Mouse (Mus musculus) CH12.LX (cell line): Measurements from ENCODE around the gene Kcne3. TPM values are rescaled to one million over a fixed set of nuclear protein-coding genes. Genes with fewer than 3 reads are reported as not detected.

Source experiments
- DNase-seq: peaks from one replicate; pipeline ENCODE4 v3.0.0-alpha.2; 2013; ENCODE audit errors: extremely low read depth
- H3K27ac ChIP-seq: 2 replicates; pipeline ENCODE4 v1.5.1; 2012; ENCODE audit warnings: low read depth, mild to moderate bottlenecking, control low read depth, moderate library complexity; ENCODE audit not compliant: insufficient read depth
- H3K27me3 ChIP-seq: replicated peaks from 2 replicates; pipeline ENCODE3; 2012; ENCODE audit warnings: inconsistent platforms
- H3K36me3 ChIP-seq, 2 experiments: replicated peaks in 1 of 2; 2 replicates each; pipeline versions ENCODE3 to v1.6.1; 2012; ENCODE audit warnings: inconsistent platforms in 1 of 2, low read length in 1 of 2, mild to moderate bottlenecking in 1 of 2, mixed read lengths in 1 of 2, moderate library complexity in 1 of 2; ENCODE audit not compliant: control insufficient read depth in 1 of 2, insufficient read depth in 1 of 2
- H3K4me1 ChIP-seq, 2 experiments: 2 replicates each; pipeline ENCODE4 v1.6.1; 2012; ENCODE audit warnings: inconsistent platforms in 1 of 2, moderate library complexity in 1 of 2; ENCODE audit not compliant: insufficient read depth in 2 of 2, control insufficient read depth in 1 of 2
- H3K4me2 ChIP-seq: 2 replicates; pipeline ENCODE4 v1.6.1; 2012; ENCODE audit warnings: low read depth, mild to moderate bottlenecking, control low read depth; ENCODE audit not compliant: poor library complexity, insufficient read depth, severe bottlenecking
- H3K4me3 ChIP-seq, 3 experiments: fragments of 150-350 bp in 1 of 3; sonication (generic) in 1 of 3; replicated peaks in 1 of 3; 2 replicates each; pipeline versions ENCODE3 to v1.5.1; 2011 to 2012; ENCODE audit warnings: low read depth in 2 of 3, low read length in 2 of 3, mild to moderate bottlenecking in 2 of 3, moderate library complexity in 2 of 3, control low read depth in 1 of 3, improper control_type of control experiment in 1 of 3, inconsistent platforms in 1 of 3, mixed read lengths in 1 of 3; ENCODE audit not compliant: poor library complexity in 1 of 3
- H3K79me2 ChIP-seq: replicated peaks from 2 replicates; pipeline ENCODE4 v1.6.1; 2012; ENCODE audit warnings: mild to moderate bottlenecking, moderate library complexity; ENCODE audit not compliant: control insufficient read depth, poor library complexity, insufficient read depth, severe bottlenecking; ENCODE audit errors: extremely low read depth
- H3K9ac ChIP-seq: 2 replicates; pipeline ENCODE4 v1.6.1; 2012; ENCODE audit warnings: low read depth, mild to moderate bottlenecking, control low read depth, moderate library complexity; ENCODE audit not compliant: insufficient read depth
- H3K9me3 ChIP-seq: replicated peaks from 2 replicates; pipeline ENCODE3; 2012; ENCODE audit warnings: low read length, inconsistent platforms, mixed read lengths
- CHD1 ChIP-seq: IDR thresholded peaks from 2 replicates; pipeline ENCODE4 v1.6.1; 2012; ENCODE audit warnings: low read depth, low read length, improper control_type of control experiment, inconsistent platforms
- CHD2 ChIP-seq: IDR thresholded peaks from 2 replicates; pipeline ENCODE4 v1.6.1; 2011; ENCODE audit warnings: low read length, improper control_type of control experiment
- CTCF ChIP-seq, 2 experiments: IDR thresholded peaks in 1 of 2; conservative IDR thresholded peaks in 1 of 2; 2 replicates each; pipeline ENCODE4 v1.5.1; 2011 to 2012; ENCODE audit warnings: low read depth in 2 of 2, low read length in 2 of 2, improper control_type of control experiment in 1 of 2, inconsistent platforms in 1 of 2, mild to moderate bottlenecking in 1 of 2, moderate library complexity in 1 of 2
- ETS1 ChIP-seq: conservative IDR thresholded peaks from 2 replicates; pipeline ENCODE4 v1.6.1; 2012; ENCODE audit warnings: low read depth, mild to moderate bottlenecking, inconsistent platforms, low read length, improper control_type of control experiment, moderate library complexity
- HCFC1 ChIP-seq: IDR thresholded peaks from 2 replicates; pipeline ENCODE4 v1.6.1; 2012; ENCODE audit warnings: low read depth, mild to moderate bottlenecking, inconsistent platforms, low read length, improper control_type of control experiment
- IRF4 ChIP-seq: IDR thresholded peaks from 2 replicates; pipeline ENCODE4 v1.6.1; 2014; ENCODE audit warnings: low read depth, mild to moderate bottlenecking, inconsistent platforms, low read length, improper control_type of control experiment
- JUN ChIP-seq: IDR thresholded peaks from 2 replicates; pipeline ENCODE4 v1.6.1; 2011; ENCODE audit warnings: low read depth, mild to moderate bottlenecking, low read length, improper control_type of control experiment, moderate library complexity; ENCODE audit not compliant: insufficient read depth
- KAT2A ChIP-seq: IDR thresholded peaks from 2 replicates; pipeline ENCODE4 v1.6.1; 2012; ENCODE audit warnings: low read length, improper control_type of control experiment, inconsistent platforms; ENCODE audit not compliant: insufficient replicate concordance
- MEF2A ChIP-seq: IDR thresholded peaks from 2 replicates; pipeline ENCODE4 v1.6.1; 2014; ENCODE audit warnings: low read depth, mild to moderate bottlenecking, inconsistent platforms, low read length, improper control_type of control experiment, borderline replicate concordance
- MXI1 ChIP-seq: IDR thresholded peaks from 2 replicates; pipeline ENCODE4 v1.6.1; 2011; ENCODE audit warnings: mild to moderate bottlenecking, low read depth, low read length, improper control_type of control experiment
- MYC ChIP-seq: IDR thresholded peaks from 2 replicates; pipeline ENCODE4 v1.6.1; 2011; ENCODE audit warnings: low read depth, mild to moderate bottlenecking, improper control_type of control experiment, low read length
- NRF1 ChIP-seq: IDR thresholded peaks from 2 replicates; pipeline ENCODE4 v1.6.1; 2014; ENCODE audit warnings: low read depth, mild to moderate bottlenecking, inconsistent platforms, low read length, improper control_type of control experiment, moderate library complexity
- POLR2A ChIP-seq: IDR thresholded peaks from 2 replicates; pipeline ENCODE4 v1.6.1; 2011; ENCODE audit warnings: low read depth, mild to moderate bottlenecking, improper control_type of control experiment, low read length
- POLR2AphosphoS2 ChIP-seq: IDR thresholded peaks from 2 replicates; pipeline ENCODE4 v1.6.1; 2011; ENCODE audit warnings: low read depth, low read length, improper control_type of control experiment
- RAD21 ChIP-seq: IDR thresholded peaks from 2 replicates; pipeline ENCODE4 v1.6.1; 2011; ENCODE audit warnings: low read depth, mild to moderate bottlenecking, low read length, improper control_type of control experiment, moderate library complexity
- RCOR1 ChIP-seq: conservative IDR thresholded peaks from 2 replicates; pipeline ENCODE4 v1.6.1; 2012; ENCODE audit warnings: low read depth, mild to moderate bottlenecking, inconsistent platforms, low read length, improper control_type of control experiment
- SMC3 ChIP-seq: IDR thresholded peaks from 2 replicates; pipeline ENCODE4 v1.6.1; 2011; ENCODE audit warnings: low read depth, low read length, improper control_type of control experiment
- TBP ChIP-seq: conservative IDR thresholded peaks from 2 replicates; pipeline ENCODE4 v1.6.1; 2011; ENCODE audit warnings: low read depth, low read length, improper control_type of control experiment
- TCF12 ChIP-seq: IDR thresholded peaks from 2 replicates; pipeline ENCODE4 v1.6.1; 2014; ENCODE audit warnings: low read depth, mild to moderate bottlenecking, inconsistent platforms, low read length, improper control_type of control experiment
- USF1 ChIP-seq: IDR thresholded peaks from 2 replicates; pipeline ENCODE4 v1.6.1; 2014; ENCODE audit warnings: low read depth, mild to moderate bottlenecking, inconsistent platforms, low read length, improper control_type of control experiment
- ZC3H11A ChIP-seq: IDR thresholded peaks from 2 replicates; pipeline ENCODE4 v1.6.1; 2012; ENCODE audit warnings: low read depth, mild to moderate bottlenecking, inconsistent platforms, low read length, improper control_type of control experiment
- ZNF384 ChIP-seq: IDR thresholded peaks from 2 replicates; pipeline ENCODE4 v1.6.1; 2012; ENCODE audit warnings: low read depth, low read length, improper control_type of control experiment, inconsistent platforms
- dilution Hi-C: fragments of 300-500 bp; cut with MboI; formaldehyde crosslinking; loops from 2 replicates; pipeline ENCODE4 v1.14.3; 2020; ENCODE audit warnings: low sequenced_read_pairs; ENCODE audit not compliant: extremely low pct_unique_long_range_greater_than_20kb, extremely low pct_ligation_motif_present
- in situ Hi-C: fragments of 300-500 bp; cut with MboI; formaldehyde crosslinking; loops from 3 replicates; pipeline ENCODE4 v1.14.3; 2019; ENCODE audit warnings: low sequenced_read_pairs, low pct_ligation_motif_present, low pct_unique_long_range_greater_than_20kb, mixed read lengths
- polyA plus RNA-seq: library from polyadenylated mRNA; unstranded; fragments of >175 nt; gene quantifications from 2 replicates; pipeline ENCODE4 v1.2.1, GENCODE M21; 2012; ENCODE audit warnings: low read depth; ENCODE audit not compliant: insufficient read length
- total RNA-seq, 2 experiments: library from RNA; depleted of rRNA; stranded (reverse); fragments of 300-350 nt in 1 of 2; fragments of >200 nt in 1 of 2; gene quantifications; 2 replicates each; pipeline ENCODE4 v1.2.3; 2012 to 2014

The Kcne3 gene
- total and polyA plus RNA-seq, 3 experiments: not detected

DNA sequence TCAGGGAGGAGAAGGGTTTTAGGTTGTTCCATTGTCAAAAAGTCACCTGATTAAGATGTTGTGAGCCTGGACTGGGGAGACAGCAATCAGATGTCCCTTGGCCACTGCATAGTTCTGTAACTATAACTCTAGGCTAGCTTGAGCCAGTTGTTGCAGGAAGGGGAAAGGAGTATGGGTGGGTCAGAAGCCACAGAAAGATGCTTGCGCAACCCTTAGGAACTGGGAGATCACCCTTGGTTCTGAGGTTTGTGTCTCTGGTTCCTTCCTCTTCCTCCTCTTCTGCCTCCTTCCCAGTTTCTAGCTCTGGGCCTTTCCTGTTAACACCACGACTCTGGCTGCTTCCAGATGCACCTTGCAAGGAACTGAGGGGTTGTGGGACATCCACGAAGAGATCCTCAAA, 6.1 kb downstream of the Kcne3 start:
- Histone ChIP-seq H3K4me3 (no peak overlapping the region), H3K9ac (no peak overlapping the region), H3K27me3 (peaks cover 3% of the 10 kb centered on the region), H3K9me3 (no peaks in the 10 kb centered on the region), H3K27ac (no peak overlapping the region), H3K4me2 (no peak overlapping the region), H3K4me1 (no peaks in the 10 kb centered on the region), H3K36me3 (no peaks in the 10 kb centered on the region), H3K79me2 (no peaks in the 10 kb centered on the region)
- in situ Hi-C loops: loop anchor here (25.0 kb wide), 1 partner anchor 170 kb away; the partner anchor contains the start of gene Chrdl2
- DNase-seq: no peak
- dilution Hi-C loops: no loop called here
- TF ChIP-seq MEF2A (no peak), KAT2A (no peak), CHD2 (no peak), TBP (no peak), JUN (no peak), CHD1 (no peak), MXI1 (no peak), IRF4 (no peak), TCF12 (no peak), POLR2AphosphoS2 (no peak), ZNF384 (no peak), MYC (no peak), ETS1 (no peak), POLR2A (no peak), HCFC1 (no peak), NRF1 (no peak)

DNA sequence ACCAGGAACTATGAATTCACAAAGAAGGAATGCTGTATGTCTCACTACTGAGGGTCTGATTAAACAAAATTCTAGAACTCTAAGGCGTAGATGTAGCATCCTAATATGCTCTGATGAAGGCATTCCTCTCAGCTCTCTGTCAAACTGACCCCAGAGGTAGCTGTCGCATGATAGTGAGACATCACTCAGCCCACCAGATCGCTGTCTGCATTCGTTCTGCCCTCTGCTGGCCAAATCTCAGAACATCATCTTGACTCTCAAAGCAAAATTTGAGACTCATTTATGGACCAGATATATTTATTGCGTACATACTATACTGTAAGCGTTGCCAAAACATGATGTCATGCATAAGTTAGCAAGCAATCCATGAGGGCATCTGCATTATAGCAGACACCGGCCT, 11.3 kb downstream of the Kcne3 start:
- dilution Hi-C loops: no loop called here
- H3K27me3 ChIP-seq: peaks cover 5% of the 10 kb centered on the region
- H3K79me2 ChIP-seq: no peaks in the 10 kb centered on the region
- in situ Hi-C loops: loop anchor here (25.0 kb wide), 1 partner anchor 175 kb away; the partner anchor contains the start of gene Chrdl2
- DNase-seq: peak; percentile 60
- H3K4me1 ChIP-seq: 0 out of 4 replicates have a peak, but pooled peaks cover 0 to 4% of the 10 kb centered on the region in 2 experiments
- H3K9me3 ChIP-seq: no peaks in the 10 kb centered on the region
- no peak overlapping the region for H3K9ac ChIP-seq
- H3K27ac ChIP-seq: no peak overlapping the region
- no peaks in the 10 kb centered on the region for H3K36me3 ChIP-seq
- TF ChIP-seq CTCF (conservative IDR thresholded peaks at IDR 0.05 in 1 of 2, IDR thresholded peaks at IDR 0.05 in 1 of 2; ENCODE audit: low read depth in 2 of 2, low read length in 2 of 2): peak; percentile 76 to 84
- no peak for TF ChIP-seq RCOR1
- no peak for TF ChIP-seq USF1
- peak; percentile 41; the same call in 1 of the 2 replicates for TF ChIP-seq ZC3H11A
- peak; percentile 78 for TF ChIP-seq RAD21
- peak; percentile 91 for TF ChIP-seq SMC3
- no peak overlapping the region for H3K4me3 ChIP-seq
- H3K4me2 ChIP-seq: no peak overlapping the region
